Mouse (Mus musculus) MEL (cell line): ENCODE data around the gene Usp25. TPM values are rescaled to one million over a fixed set of nuclear protein-coding genes. Genes with fewer than 3 reads are reported as not detected.

ENCODE experiments used
- DNase-seq: peaks from one replicate; pipeline ENCODE4 v3.0.0; 2011; ENCODE audit warnings: low read depth, low spot score
- H3K27ac ChIP-seq: 2 replicates; pipeline ENCODE4 v1.5.1; 2012; ENCODE audit warnings: low read depth, mild to moderate bottlenecking, control low read depth, low read length, moderate library complexity; ENCODE audit not compliant: control insufficient read depth
- H3K27me3 ChIP-seq, 2 experiments: fragments of 150-350 bp in 1 of 2; sonication (generic) in 1 of 2; 2 replicates each; pipeline ENCODE4 v1.6.1; 2012; ENCODE audit warnings: low read length in 2 of 2, mild to moderate bottlenecking in 2 of 2, improper control_type of control experiment in 1 of 2, moderate library complexity in 1 of 2; ENCODE audit not compliant: insufficient read depth in 2 of 2, control insufficient read depth in 1 of 2
- H3K36me3 ChIP-seq, 2 experiments: 2 replicates each; pipeline ENCODE4 v1.6.1; 2012 to 2014; ENCODE audit warnings: low read length in 2 of 2, improper control_type of control experiment in 1 of 2, inconsistent platforms in 1 of 2, mild to moderate bottlenecking in 1 of 2; ENCODE audit not compliant: insufficient read depth in 2 of 2, control insufficient read depth in 1 of 2
- H3K4me1 ChIP-seq, 2 experiments: fragments of 150-350 bp in 1 of 2; sonication (generic) in 1 of 2; 2 replicates each; pipeline ENCODE4 v1.6.1; 2012; ENCODE audit warnings: low read length in 2 of 2, improper control_type of control experiment in 1 of 2, mild to moderate bottlenecking in 1 of 2; ENCODE audit not compliant: insufficient read depth in 2 of 2, control insufficient read depth in 1 of 2
- H3K4me3 ChIP-seq, 2 experiments: fragments of 150-350 bp in 1 of 2; sonication (generic) in 1 of 2; 2 replicates each; pipeline ENCODE4 v1.5.1; 2012; ENCODE audit warnings: low read depth in 2 of 2, low read length in 2 of 2, mild to moderate bottlenecking in 2 of 2, moderate library complexity in 2 of 2, control low read depth in 1 of 2, improper control_type of control experiment in 1 of 2; ENCODE audit not compliant: control insufficient read depth in 1 of 2, insufficient read depth in 1 of 2
- H3K79me2 ChIP-seq: 2 replicates; pipeline ENCODE4 v1.6.1; 2012; ENCODE audit warnings: mild to moderate bottlenecking, low read length, moderate library complexity; ENCODE audit not compliant: control insufficient read depth, poor library complexity, insufficient read depth
- H3K9ac ChIP-seq: 2 replicates; pipeline ENCODE4 v1.6.1; 2012; ENCODE audit warnings: low read depth, mild to moderate bottlenecking, control low read depth, low read length, moderate library complexity; ENCODE audit not compliant: control insufficient read depth, poor library complexity, severe bottlenecking
- H3K9me3 ChIP-seq: fragments of 150-350 bp; sonication (generic); replicated peaks from 2 replicates; pipeline ENCODE4 v1.6.1; 2012; ENCODE audit warnings: mild to moderate bottlenecking, low read length, improper control_type of control experiment, moderate library complexity; ENCODE audit not compliant: insufficient read depth
- BHLHE40 ChIP-seq: IDR thresholded peaks from 2 replicates; pipeline ENCODE4 v1.6.1; 2012; ENCODE audit warnings: low read depth, mild to moderate bottlenecking, inconsistent platforms, low read length, improper control_type of control experiment, borderline replicate concordance
- CHD1 ChIP-seq: IDR thresholded peaks from 2 replicates; pipeline ENCODE4 v1.6.1; 2012; ENCODE audit warnings: low read depth, mild to moderate bottlenecking, inconsistent platforms, low read length, improper control_type of control experiment
- CHD2 ChIP-seq: IDR thresholded peaks from 2 replicates; pipeline ENCODE4 v1.6.1; 2011; ENCODE audit warnings: low read length, improper control_type of control experiment
- EP300 ChIP-seq, 2 experiments: IDR thresholded peaks; 2 replicates each; pipeline ENCODE4 v1.6.1; 2011; ENCODE audit warnings: improper control_type of control experiment in 2 of 2, low read length in 2 of 2, low read depth in 1 of 2, mild to moderate bottlenecking in 1 of 2
- ETS1 ChIP-seq: IDR thresholded peaks from 2 replicates; pipeline ENCODE4 v1.6.1; 2012; ENCODE audit warnings: low read depth, mild to moderate bottlenecking, inconsistent platforms, low read length, improper control_type of control experiment, moderate library complexity
- GABPA ChIP-seq: IDR thresholded peaks from 2 replicates; pipeline ENCODE4 v1.6.1; 2012; ENCODE audit warnings: low read depth, mild to moderate bottlenecking, inconsistent platforms, low read length, improper control_type of control experiment, moderate library complexity
- HCFC1 ChIP-seq: IDR thresholded peaks from 2 replicates; pipeline ENCODE4 v1.6.1; 2012; ENCODE audit warnings: low read depth, mild to moderate bottlenecking, inconsistent platforms, low read length, improper control_type of control experiment, moderate library complexity
- JUND ChIP-seq: IDR thresholded peaks from 2 replicates; pipeline ENCODE4 v1.6.1; 2011; ENCODE audit warnings: low read depth, mild to moderate bottlenecking, improper control_type of control experiment, low read length
- MAFK ChIP-seq: IDR thresholded peaks from 2 replicates; pipeline ENCODE4 v1.6.1; 2011; ENCODE audit warnings: low read depth, mild to moderate bottlenecking, low read length, improper control_type of control experiment, borderline replicate concordance
- MAX ChIP-seq: IDR thresholded peaks from 2 replicates; pipeline ENCODE4 v1.6.1; 2011; ENCODE audit warnings: low read length, improper control_type of control experiment
- MAZ ChIP-seq: IDR thresholded peaks from 2 replicates; pipeline ENCODE4 v1.6.1; 2012; ENCODE audit warnings: low read depth, mild to moderate bottlenecking, inconsistent platforms, low read length, improper control_type of control experiment
- NELFE ChIP-seq: IDR thresholded peaks from 2 replicates; pipeline ENCODE4 v1.6.1; 2011; ENCODE audit warnings: low read depth, low read length, improper control_type of control experiment
- TAL1 ChIP-seq: IDR thresholded peaks from 2 replicates; pipeline ENCODE4 v1.6.1; 2012; ENCODE audit warnings: mild to moderate bottlenecking, inconsistent platforms, low read length, moderate library complexity, mixed read lengths
- TCF12 ChIP-seq: IDR thresholded peaks from 2 replicates; pipeline ENCODE4 v1.6.1; 2014; ENCODE audit warnings: low read depth, mild to moderate bottlenecking, inconsistent platforms, low read length, improper control_type of control experiment, moderate library complexity
- UBTF ChIP-seq: IDR thresholded peaks from 2 replicates; pipeline ENCODE4 v1.6.1; 2012; ENCODE audit warnings: low read depth, mild to moderate bottlenecking, inconsistent platforms, low read length, improper control_type of control experiment, moderate library complexity, borderline replicate concordance; ENCODE audit not compliant: insufficient read depth
- USF1 ChIP-seq: IDR thresholded peaks from 2 replicates; pipeline ENCODE4 v1.6.1; 2014; ENCODE audit warnings: low read depth, mild to moderate bottlenecking, inconsistent platforms, low read length, improper control_type of control experiment, moderate library complexity
- USF2 ChIP-seq, 2 experiments: IDR thresholded peaks; 2 replicates each; pipeline ENCODE4 v1.6.1; 2011 to 2012; ENCODE audit warnings: improper control_type of control experiment in 2 of 2, low read length in 2 of 2, borderline replicate concordance in 1 of 2, inconsistent platforms in 1 of 2, low read depth in 1 of 2, mild to moderate bottlenecking in 1 of 2; ENCODE audit not compliant: insufficient read depth in 1 of 2
- ZC3H11A ChIP-seq: IDR thresholded peaks from 2 replicates; pipeline ENCODE4 v1.6.1; 2012; ENCODE audit warnings: low read depth, mild to moderate bottlenecking, inconsistent platforms, low read length, improper control_type of control experiment
- ZMIZ1 ChIP-seq: IDR thresholded peaks from 2 replicates; pipeline ENCODE4 v1.6.1; 2012; ENCODE audit warnings: low read depth, mild to moderate bottlenecking, inconsistent platforms, low read length, improper control_type of control experiment, moderate library complexity
- polyA plus RNA-seq, 2 experiments: library from polyadenylated mRNA; stranded (reverse) in 1 of 2; unstranded in 1 of 2; fragments of >175 nt in 1 of 2; fragments of >200 nt in 1 of 2; gene quantifications; 2 replicates each; pipeline versions ENCODE4 v1.2.1 to v1.2.4; 2012; ENCODE audit warnings: low replicate concordance in 2 of 2, low read depth in 1 of 2; ENCODE audit not compliant: insufficient read length in 2 of 2, insufficient read depth in 1 of 2, missing spikeins in 1 of 2
- total RNA-seq: library from RNA; depleted of rRNA; stranded (reverse); fragments of 300-350 nt; gene quantifications from 2 replicates; pipeline ENCODE4 v1.2.3, GENCODE M21; 2012

Usp25 gene
- total and polyA plus RNA-seq, 3 experiments = 43.0 to 45.6 TPM; not detected in 1

DNA sequence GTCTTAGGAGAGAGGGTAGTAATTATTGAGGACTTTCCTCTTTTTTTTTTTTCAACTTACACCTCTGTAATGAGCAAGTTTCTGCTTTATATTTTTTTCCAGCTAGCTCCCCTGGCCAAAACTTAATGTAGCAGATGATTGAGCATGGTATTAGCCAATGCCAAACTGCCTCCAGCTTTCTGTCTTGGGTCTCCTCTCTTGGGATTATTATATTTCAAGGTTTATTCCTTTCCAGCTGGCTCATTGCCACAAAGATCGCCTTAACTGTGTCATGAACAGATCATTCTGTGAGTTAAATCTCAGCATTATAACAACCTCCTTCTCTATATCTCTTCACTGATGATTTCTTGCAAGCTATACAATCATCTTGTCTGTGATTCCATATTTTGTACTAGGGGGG is 141.3 kb downstream of the Usp25 start:
- Histone ChIP-seq H3K36me3 (no peaks in the 10 kb centered on the region), H3K9me3 (no peaks in the 10 kb centered on the region), H3K27ac (no peak overlapping the region), H3K79me2 (no peaks in the 10 kb centered on the region), H3K9ac (no peak overlapping the region), H3K4me3 (no peak overlapping the region), H3K27me3 (no peaks in the 10 kb centered on the region), H3K4me1 (no peaks in the 10 kb centered on the region)
- DNase-seq = no peak
- TF ChIP-seq MAZ (no peak), USF2 (IDR thresholded peaks at IDR 0.05; ENCODE audit: borderline replicate concordance in 1 of 2, insufficient read depth in 1 of 2, low read depth in 1 of 2, low read length in 2 of 2) (no peak), CHD1 (no peak), USF1 (no peak), EP300 (IDR thresholded peaks at IDR 0.05; ENCODE audit: low read depth in 1 of 2, low read length in 2 of 2) (no peak), MAFK (no peak), HCFC1 (no peak), MAX (no peak), CHD2 (no peak), TAL1 (no peak), BHLHE40 (no peak), NELFE (no peak), ZC3H11A (no peak), JUND (no peak), ETS1 (no peak), TCF12 (no peak), ZMIZ1 (no peak), UBTF (no peak), GABPA (no peak)
